Mouse (Mus musculus) common myeloid progenitor, adult 5-6 weeks (primary cell): ENCODE data around the gene Akap2. TPM values are rescaled to one million over a fixed set of nuclear protein-coding genes. Genes with fewer than 3 reads are reported as not detected.
"Not testable (repeated sequence)": the region's sequence is repeated elsewhere in the genome, so short reads cannot be mapped to it uniquely, and the experiment has no call there.

ENCODE experiments used
- ATAC-seq: replicated peaks from 2 replicates; pipeline ENCODE4 v1.8.0; 2016; ENCODE audit warnings: low read depth, mild to moderate bottlenecking, moderate TSS enrichment, inconsistent platforms; ENCODE audit not compliant: poor library complexity, severe bottlenecking
- total RNA-seq: library from RNA; stranded (forward); fragments of 200-1000, 187-1606 nt; gene quantifications from 2 replicates; pipeline ENCODE4 v1.2.3, GENCODE M21; 2017

Gene Akap2
- total RNA-seq, 1 experiment from 2014 or later = 2.2 TPM

DNA sequence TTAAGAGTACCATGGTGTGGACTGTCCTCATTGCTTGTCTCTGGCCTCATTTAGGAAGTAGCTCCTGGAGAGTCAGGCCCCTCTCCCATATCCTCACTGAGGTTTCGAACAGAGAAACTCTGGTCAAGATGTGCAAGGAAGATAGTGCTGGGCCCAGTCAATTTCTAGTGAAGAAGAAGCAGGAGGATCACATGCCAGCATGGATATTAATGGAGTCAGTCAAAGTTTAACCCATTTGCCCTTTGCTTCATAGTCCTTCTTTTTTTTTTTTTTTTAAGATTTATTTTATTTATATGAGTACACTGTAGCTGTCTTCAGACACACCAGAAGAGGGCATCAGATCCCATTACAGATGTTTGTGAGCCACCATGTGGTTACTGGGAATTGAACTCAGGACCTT, 171.5 kb downstream of the Akap2 start:
- not testable (repeated sequence) for ATAC-seq

DNA sequence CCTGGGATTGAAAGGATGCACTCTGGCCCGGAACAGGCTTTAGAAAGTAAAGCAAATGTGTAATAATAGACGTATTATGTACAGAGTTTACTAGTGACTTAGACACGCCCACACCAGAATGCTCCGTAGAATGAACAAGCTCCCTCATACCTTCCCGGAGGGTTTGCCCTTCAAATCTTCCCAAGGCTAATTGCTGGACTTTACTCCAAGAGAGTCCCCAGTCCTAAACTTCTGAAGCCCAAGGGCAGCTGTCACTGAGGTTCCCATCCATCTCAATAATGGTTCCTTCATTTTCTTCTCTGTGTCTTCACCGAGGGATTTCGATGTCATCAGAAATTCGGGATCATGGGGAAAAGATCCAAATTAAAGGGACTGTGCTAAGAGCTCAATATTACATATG, 172.3 kb downstream of the Akap2 start:
- ATAC-seq = no peak

- no peak for ATAC-seq
Measured at GRCm38 (mm10) chr4:57892001-57892586, 174.6 kb downstream of the Akap2 start.

DNA sequence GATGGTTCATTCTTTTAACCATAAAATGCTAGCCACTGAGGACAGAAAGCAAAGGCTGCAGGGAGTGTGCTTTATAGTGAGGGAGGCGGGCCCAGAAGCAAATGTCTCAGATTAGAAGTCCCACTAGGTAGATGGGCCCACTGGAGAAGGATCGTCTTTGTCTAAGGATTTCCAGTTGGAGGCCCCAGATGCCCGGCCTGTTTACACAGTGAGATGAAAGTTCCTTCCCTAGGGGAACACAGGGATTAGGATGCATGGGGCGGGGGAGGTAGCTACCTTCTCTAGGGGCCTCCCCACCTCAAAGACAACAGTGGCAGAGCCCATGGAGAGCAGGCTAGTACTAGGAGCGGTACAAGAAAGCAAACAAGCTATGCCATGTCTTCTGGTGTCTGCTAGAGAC, 177.7 kb downstream of the Akap2 start:
- ATAC-seq = no peak

DNA sequence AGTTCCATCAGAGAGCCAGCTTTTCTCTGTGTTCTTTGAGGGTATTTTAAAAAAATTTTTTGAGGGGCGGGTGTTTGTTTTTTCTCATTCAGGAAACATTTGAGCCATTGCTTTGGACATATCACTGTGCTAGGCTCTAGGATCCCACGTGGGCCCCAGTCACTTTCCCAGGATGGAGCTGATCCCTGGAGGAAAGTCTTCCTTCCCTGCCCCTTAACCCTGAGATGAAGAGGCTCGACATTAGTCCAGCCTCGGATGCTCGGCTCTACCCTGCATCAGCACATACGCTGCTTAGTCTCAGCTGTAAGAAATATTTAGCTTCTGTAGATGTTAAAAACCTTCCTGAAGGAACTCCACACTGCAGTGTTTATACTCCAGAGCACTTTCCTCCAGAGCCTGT, 178.4 kb downstream of the Akap2 start:
- no peak for ATAC-seq

DNA sequence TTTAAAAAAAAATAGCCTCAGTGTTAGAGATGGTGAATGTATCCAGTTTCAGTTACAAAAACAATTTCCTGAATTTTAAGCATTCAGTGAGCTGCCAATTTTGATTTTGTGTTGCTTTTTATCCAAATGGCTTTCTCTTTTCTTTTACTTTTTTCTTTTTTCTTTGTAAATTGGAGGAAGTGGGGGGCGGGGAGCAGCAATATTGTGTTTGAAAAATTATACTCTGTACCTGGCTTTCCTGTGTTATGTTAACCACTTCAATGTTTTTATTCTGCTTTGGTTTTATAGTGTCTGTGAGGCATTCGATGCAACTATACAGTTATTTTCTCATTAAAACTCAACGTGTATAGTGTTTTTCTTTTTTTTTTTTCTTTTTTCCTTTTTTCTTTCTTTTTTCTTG, 179.2 kb downstream of the Akap2 start:
- ATAC-seq = no peak

- peak; percentile 75 for ATAC-seq
Measured at GRCm38 (mm10) chr4:57901210-57901609, 183.8 kb downstream of the Akap2 start.

DNA sequence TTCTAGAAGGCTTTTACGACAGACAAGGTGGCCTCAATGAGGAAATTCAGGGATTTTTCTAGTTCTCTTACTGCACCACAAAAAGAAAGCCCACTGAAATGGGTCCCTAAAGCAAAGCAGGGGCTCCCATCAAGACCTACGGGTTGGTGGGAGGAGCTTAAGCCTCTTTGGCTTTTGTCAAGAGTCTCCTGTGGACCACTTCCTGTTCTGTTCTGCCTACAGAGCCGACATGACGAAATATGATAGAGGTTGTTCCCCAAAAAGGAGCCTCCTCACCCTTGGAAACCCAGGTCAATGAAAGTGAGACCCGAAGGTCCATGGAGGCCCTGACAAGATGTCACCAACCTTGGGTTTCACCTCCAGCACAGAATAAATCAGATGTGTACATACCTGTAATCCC, 185.2 kb downstream of the Akap2 start:
- peak; percentile 74 for ATAC-seq

GRCm38 (mm10) chr4:57904211-57904610, 186.8 kb downstream of the Akap2 start:
- peak; percentile 69 for ATAC-seq

GRCm38 (mm10) chr4:57904638-57905037, 187.2 kb downstream of the Akap2 start:
- no peak for ATAC-seq

- no peak for ATAC-seq
Measured at GRCm38 (mm10) chr4:57906708-57907107, 189.3 kb downstream of the Akap2 start.

DNA sequence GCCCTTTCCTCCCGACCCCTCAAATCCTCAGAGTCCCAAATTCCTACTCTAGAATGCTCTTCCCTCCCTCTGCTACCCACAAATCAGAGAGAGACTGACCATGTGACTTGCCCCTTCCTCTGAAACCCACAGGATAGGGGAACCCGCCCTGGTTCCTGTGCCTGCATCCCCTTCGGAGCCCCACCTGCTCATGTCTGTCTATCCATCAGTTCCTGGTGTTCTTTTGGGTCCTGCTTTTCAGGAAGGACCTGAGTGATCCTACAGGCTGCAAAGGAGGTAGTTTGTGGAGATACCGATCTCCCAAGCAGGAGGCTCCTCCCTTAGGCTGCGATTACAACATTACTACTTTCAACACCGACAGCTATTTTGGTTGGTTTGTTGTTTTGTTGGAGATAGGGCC, 191.4 kb downstream of the Akap2 start:
- ATAC-seq = peak; percentile 50

DNA sequence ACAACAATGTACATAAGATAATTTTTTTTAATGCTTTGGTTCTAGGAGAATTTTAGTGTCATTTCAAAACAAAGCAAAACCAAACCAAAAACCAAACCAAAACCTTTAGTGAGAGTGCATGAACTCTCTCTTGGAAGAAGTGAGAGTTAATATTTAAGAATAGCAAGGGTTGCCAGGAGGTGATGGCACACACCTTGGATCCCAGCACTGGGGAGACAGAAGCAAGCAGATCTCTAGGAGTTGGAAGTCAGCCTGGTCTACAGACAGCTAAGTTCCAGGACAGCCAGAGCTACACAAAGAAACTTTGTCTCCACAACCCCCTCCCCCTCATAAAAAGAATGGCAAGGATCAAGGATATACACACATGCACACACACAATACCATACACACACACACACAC, 195.6 kb downstream of the Akap2 start:
- no peak for ATAC-seq

DNA sequence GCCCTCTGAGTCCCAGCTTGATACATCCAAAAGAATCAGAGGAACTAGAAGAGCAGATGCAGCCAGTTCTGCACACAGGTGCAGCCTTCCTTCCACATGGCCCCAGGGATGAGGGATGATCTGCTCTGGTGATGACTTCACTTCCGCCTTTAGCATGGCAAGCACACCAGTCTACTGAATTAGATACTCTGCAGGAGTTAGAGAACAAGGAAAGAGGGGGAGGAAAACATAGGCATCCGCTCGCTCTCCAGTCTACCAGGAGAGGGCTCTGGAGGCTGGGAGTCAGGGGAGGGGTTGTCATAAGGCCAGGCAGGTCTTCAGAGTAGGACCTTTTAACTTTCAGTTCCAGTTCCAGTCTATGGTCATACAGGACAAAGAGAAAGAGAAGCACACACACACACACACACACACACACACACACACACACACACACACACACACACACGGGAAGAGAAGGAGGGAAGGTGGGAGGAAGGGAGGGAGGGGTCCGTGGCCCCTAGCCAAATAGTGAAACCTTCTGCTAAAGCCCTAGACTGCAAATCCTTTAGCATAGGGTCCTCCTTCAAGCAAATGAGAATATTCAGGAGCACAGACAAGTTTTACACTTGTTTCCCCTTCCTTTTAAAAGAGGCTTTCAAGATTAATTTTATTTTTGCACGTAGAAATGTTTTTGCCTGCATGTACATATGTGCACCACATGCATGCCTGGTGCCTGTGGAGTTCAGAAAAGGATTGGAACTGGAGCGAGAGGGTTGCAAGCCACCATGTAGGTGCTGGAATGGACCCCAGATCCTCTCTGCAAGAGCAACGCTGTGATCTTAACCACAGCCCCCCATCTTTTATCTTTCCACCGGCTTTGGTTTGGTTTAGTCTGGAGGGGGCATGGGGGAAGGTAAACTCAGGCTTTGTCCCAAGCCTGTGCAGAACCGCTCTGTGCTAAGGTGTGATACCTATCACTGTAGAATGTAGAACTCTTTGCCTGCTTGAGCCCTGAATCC, 197.0 kb downstream of the Akap2 start:
- ATAC-seq = no peak

DNA sequence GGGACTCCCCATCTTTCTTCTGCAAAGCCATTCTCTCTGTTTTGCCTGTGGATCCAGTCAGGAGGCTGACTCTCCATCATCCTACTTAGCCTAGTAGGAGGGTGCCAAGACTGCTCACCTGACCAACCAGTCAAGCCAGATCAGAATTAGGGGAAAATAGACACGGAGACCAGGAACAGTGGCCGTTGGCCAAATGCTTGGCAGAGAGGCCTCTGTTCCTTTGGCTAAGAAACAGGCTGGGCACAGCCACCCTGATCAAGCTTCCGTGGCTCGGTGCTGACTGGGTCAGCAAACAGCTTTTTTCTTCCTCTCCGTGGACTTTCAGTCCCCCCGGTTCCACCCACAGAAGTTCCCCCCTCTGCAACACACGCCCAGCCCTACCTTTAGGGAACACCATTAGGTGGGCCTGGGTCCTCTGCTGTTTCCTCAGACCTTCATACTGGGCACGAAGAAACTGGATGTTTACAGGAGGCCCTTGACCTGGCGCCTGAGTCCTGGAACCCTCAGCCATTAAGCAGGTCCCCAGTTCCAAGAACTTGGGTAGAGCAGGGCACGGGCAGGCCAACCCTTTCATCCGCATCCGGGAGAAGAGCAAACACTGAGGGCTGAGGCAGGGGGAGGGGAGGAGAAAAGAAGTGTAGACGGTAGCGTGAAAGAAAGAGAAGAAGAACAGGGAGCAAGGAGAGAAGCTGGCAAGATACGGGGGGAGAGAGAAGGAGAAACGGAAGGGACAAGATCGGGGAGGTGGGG, 197.9 kb downstream of the Akap2 start:
- ATAC-seq = no peak

- peak; percentile 33 for ATAC-seq
Measured at GRCm38 (mm10) chr4:57916201-57916661, 198.8 kb downstream of the Akap2 start, which contains the start of gene D630039A03Rik. Gene D630039A03Rik (minus strand): TSS chr4:57916297.

GRCm38 (mm10) chr4:57916711-57917110, 199.3 kb downstream of the Akap2 start:
- ATAC-seq = no peak

DNA sequence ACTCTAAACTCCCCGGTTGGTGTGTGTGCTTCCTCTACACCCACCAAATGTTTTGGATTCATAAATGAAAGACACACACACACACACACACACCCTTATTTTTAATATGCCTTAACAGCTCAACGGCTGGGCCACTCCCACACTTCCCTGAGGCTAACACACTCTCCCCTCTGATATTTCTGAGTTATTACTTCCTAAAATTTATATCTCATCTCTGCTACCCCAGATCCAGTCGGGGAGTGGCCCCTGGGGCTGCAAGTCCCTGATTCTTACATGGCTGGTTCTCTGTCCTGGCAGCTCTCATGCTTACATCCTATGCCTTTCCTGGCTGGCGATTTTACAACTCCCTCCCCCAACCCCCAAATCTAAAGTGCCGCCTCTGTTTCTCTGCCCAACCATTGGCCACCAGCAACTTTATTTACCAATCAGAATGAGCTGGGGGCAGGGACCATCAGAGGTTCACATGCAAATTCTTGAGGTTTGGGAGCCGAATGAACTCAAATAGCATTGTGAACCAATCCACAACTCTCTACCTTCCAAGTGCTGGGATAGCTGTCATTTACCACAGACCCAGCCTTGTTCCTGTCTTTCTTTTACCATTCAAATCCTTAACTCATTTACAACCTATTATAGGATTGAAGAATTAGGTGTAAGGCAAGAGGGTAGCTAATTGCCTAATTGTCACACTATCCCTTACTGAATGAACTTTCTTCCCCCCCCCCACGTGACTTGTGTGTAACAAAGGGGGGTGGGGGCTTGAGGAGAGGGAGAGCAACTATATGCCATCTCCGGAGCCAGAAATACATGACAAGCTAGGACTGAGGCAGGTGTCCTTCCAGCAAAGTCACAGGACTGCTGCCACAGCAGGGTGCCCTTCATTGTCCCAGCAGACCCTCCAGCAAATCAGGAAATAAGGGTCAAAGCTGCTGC, 202.3 kb downstream of the Akap2 start:
- peak; percentile 67 for ATAC-seq

GRCm38 (mm10) chr4:57920522-57920921, 203.1 kb downstream of the Akap2 start:
- ATAC-seq = no peak
